Mouse (Mus musculus): ENCODE measurements around the gene Hipk2.

DNA sequence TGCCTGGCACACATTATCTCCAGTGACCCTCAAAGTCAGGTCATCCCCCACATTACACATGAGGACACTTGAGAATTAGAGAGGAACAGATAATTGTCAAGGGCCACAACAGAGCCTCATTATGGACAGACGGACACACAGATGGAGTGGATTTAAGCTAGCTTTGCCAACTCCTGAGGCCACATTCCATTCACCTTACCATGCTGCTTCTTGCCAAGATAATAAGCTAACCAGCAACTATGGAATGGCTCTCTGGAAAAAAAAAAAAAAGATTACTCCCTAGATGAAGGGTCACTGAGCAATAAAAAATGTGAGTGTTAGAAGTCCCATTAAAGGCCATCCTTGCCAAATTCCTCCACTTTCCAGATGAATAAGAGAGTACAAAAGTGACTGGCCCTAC, 30.8 kb downstream of the Hipk2 start:
- TF ChIP-seq CTCF (conservative IDR thresholded peaks at IDR 0.05; ENCODE audit: low read length) (no peak), POU5F1 (IDR thresholded peaks at IDR 0.05; ENCODE audit: borderline replicate concordance, low read length) (no peak), NANOG (IDR thresholded peaks at IDR 0.05; ENCODE audit: borderline replicate concordance, low read length) (no peak)
